Mouse (Mus musculus): ENCODE data around the gene Hk2. TPM values are rescaled to one million over a fixed set of nuclear protein-coding genes. Genes with fewer than 3 reads are reported as not detected.
A peak's percentile ranks its signal among the peaks of the same experiment; 100 is the strongest.

Hk2 gene
- 14.8 and 16.0 TPM in 2 replicates for polyA plus RNA-seq (2016; fragmentation: Nextera tagmentation; extraction: Ambion mirVana)

GRCm38 (mm10) chr6:82774321-82774764 lies at the start of gene Hk2:
Hk2 (minus strand) TSS chr6:82774454.
- ATAC-seq (ENCODE audit: insufficient number of reproducible peaks, insufficient read depth, low FRiP score, low TSS enrichment), result peak; percentile 96
- peak within 1 kb of the TSS; percentile 67 for H3K9ac ChIP-seq
- peak within 1 kb of the TSS; percentile 92 for H3K4me2 ChIP-seq (replicated peaks)
- 1% methylated on average over 39 of the region's 39 CpGs for WGBS
- peaks cover 16% of the 10 kb centered on the region for H3K4me1 ChIP-seq
- H3K27ac ChIP-seq, result peak within 1 kb of the TSS; percentile 77
- no peaks in the 10 kb centered on the region for H3K36me3 ChIP-seq
- H3K9me3 ChIP-seq, result no peaks in the 10 kb centered on the region
- no peaks in the 10 kb centered on the region for H3K27me3 ChIP-seq
- H3K4me3 ChIP-seq, result peak within 1 kb of the TSS; percentile 58

- H3K4me1 ChIP-seq, result no peaks in the 10 kb centered on the region
- no peak overlapping the region for H3K4me3 ChIP-seq
- ATAC-seq (ENCODE audit: insufficient number of reproducible peaks, insufficient read depth, low FRiP score, low TSS enrichment), result no peak
- no peak overlapping the region for H3K27ac ChIP-seq
- H3K4me2 ChIP-seq (replicated peaks), result no peak overlapping the region
- H3K27me3 ChIP-seq, result no peaks in the 10 kb centered on the region
- 52% methylated on average over 4 of the region's 4 CpGs for WGBS
- H3K9me3 ChIP-seq, result no peaks in the 10 kb centered on the region
- no peak overlapping the region for H3K9ac ChIP-seq
- H3K36me3 ChIP-seq, result no peaks in the 10 kb centered on the region
Observed at GRCm38 (mm10) chr6:82821758-82822253, 47.6 kb upstream of the Hk2 start.

- no peak overlapping the region for H3K9ac ChIP-seq
- H3K4me3 ChIP-seq, result no peak overlapping the region
- ATAC-seq (ENCODE audit: insufficient number of reproducible peaks, insufficient read depth, low FRiP score, low TSS enrichment), result no peak
- H3K36me3 ChIP-seq, result no peaks in the 10 kb centered on the region
- H3K27me3 ChIP-seq, result no peaks in the 10 kb centered on the region
- no peaks in the 10 kb centered on the region for H3K4me1 ChIP-seq
- H3K4me2 ChIP-seq (replicated peaks), result no peak overlapping the region
- no peak overlapping the region for H3K27ac ChIP-seq
- WGBS, result 79% methylated on average over 3 of the region's 3 CpGs
- H3K9me3 ChIP-seq, result no peaks in the 10 kb centered on the region
Observed at GRCm38 (mm10) chr6:82820716-82821115, 46.5 kb upstream of the Hk2 start.

GRCm38 (mm10) chr6:82814821-82815220 lies 40.6 kb upstream of the Hk2 start:
- H3K9ac ChIP-seq, result no peak overlapping the region
- H3K4me3 ChIP-seq, result no peak overlapping the region
- no peaks in the 10 kb centered on the region for H3K4me1 ChIP-seq
- H3K36me3 ChIP-seq, result no peaks in the 10 kb centered on the region
- WGBS, result 73% methylated on average over 4 of the region's 4 CpGs
- H3K9me3 ChIP-seq, result no peaks in the 10 kb centered on the region
- ATAC-seq (ENCODE audit: insufficient number of reproducible peaks, insufficient read depth, low FRiP score, low TSS enrichment), result no peak
- no peaks in the 10 kb centered on the region for H3K27me3 ChIP-seq
- no peak overlapping the region for H3K4me2 ChIP-seq (replicated peaks)
- H3K27ac ChIP-seq, result no peak overlapping the region

- no peaks in the 10 kb centered on the region for H3K36me3 ChIP-seq
- 81% methylated on average over 7 of the region's 7 CpGs for WGBS
- H3K4me2 ChIP-seq (replicated peaks), result no peak overlapping the region
- H3K9me3 ChIP-seq, result no peaks in the 10 kb centered on the region
- no peak for ATAC-seq (ENCODE audit: insufficient number of reproducible peaks, insufficient read depth, low FRiP score, low TSS enrichment)
- no peaks in the 10 kb centered on the region for H3K4me1 ChIP-seq
- no peak overlapping the region for H3K9ac ChIP-seq
- no peak overlapping the region for H3K27ac ChIP-seq
- H3K27me3 ChIP-seq, result no peaks in the 10 kb centered on the region
- H3K4me3 ChIP-seq, result no peak overlapping the region
Observed at GRCm38 (mm10) chr6:82807984-82808700, 33.9 kb upstream of the Hk2 start.

- no peaks in the 10 kb centered on the region for H3K9me3 ChIP-seq
- no peak overlapping the region for H3K27ac ChIP-seq
- no peak overlapping the region for H3K4me2 ChIP-seq (replicated peaks)
- H3K36me3 ChIP-seq, result no peaks in the 10 kb centered on the region
- H3K4me3 ChIP-seq, result no peak overlapping the region
- no peaks in the 10 kb centered on the region for H3K4me1 ChIP-seq
- H3K9ac ChIP-seq, result no peak overlapping the region
- 61% methylated on average over 3 of the region's 3 CpGs for WGBS
- no peaks in the 10 kb centered on the region for H3K27me3 ChIP-seq
- ATAC-seq (ENCODE audit: insufficient number of reproducible peaks, insufficient read depth, low FRiP score, low TSS enrichment), result no peak
Observed at GRCm38 (mm10) chr6:82806971-82807370, 32.7 kb upstream of the Hk2 start.

- WGBS, result 82% methylated on average over 6 of the region's 6 CpGs
- Histone ChIP-seq H3K9me3 (no peaks in the 10 kb centered on the region), H3K4me2 (replicated peaks) (no peak overlapping the region), H3K4me1 (no peaks in the 10 kb centered on the region), H3K9ac (no peak overlapping the region), H3K4me3 (no peak overlapping the region), H3K27ac (no peak overlapping the region), H3K27me3 (no peaks in the 10 kb centered on the region), H3K36me3 (no peaks in the 10 kb centered on the region)
- no peak for ATAC-seq (ENCODE audit: insufficient number of reproducible peaks, insufficient read depth, low FRiP score, low TSS enrichment)
Observed at GRCm38 (mm10) chr6:82806503-82806902, 32.2 kb upstream of the Hk2 start.

GRCm38 (mm10) chr6:82805894-82806293 lies 31.6 kb upstream of the Hk2 start:
- Histone ChIP-seq H3K27me3 (no peaks in the 10 kb centered on the region), H3K36me3 (no peaks in the 10 kb centered on the region), H3K9ac (no peak overlapping the region), H3K4me1 (no peaks in the 10 kb centered on the region), H3K4me3 (no peak overlapping the region), H3K27ac (no peak overlapping the region), H3K9me3 (no peaks in the 10 kb centered on the region), H3K4me2 (replicated peaks) (no peak overlapping the region)
- 72% methylated on average over 3 of the region's 3 CpGs for WGBS
- ATAC-seq (ENCODE audit: insufficient number of reproducible peaks, insufficient read depth, low FRiP score, low TSS enrichment), result no peak

GRCm38 (mm10) chr6:82804984-82805383 lies 30.7 kb upstream of the Hk2 start:
- no peak overlapping the region for H3K4me2 ChIP-seq (replicated peaks)
- H3K4me1 ChIP-seq, result no peaks in the 10 kb centered on the region
- no peak overlapping the region for H3K9ac ChIP-seq
- WGBS, result 77% methylated on average over 3 of the region's 3 CpGs
- no peaks in the 10 kb centered on the region for H3K27me3 ChIP-seq
- H3K4me3 ChIP-seq, result no peak overlapping the region
- H3K27ac ChIP-seq, result no peak overlapping the region
- H3K9me3 ChIP-seq, result no peaks in the 10 kb centered on the region
- H3K36me3 ChIP-seq, result no peaks in the 10 kb centered on the region
- ATAC-seq (ENCODE audit: insufficient number of reproducible peaks, insufficient read depth, low FRiP score, low TSS enrichment), result no peak

GRCm38 (mm10) chr6:82798202-82798737 lies 24.0 kb upstream of the Hk2 start:
- H3K9me3 ChIP-seq, result no peaks in the 10 kb centered on the region
- H3K4me3 ChIP-seq, result no peak overlapping the region
- peak; percentile 47; the same call in 1 of the 2 replicates for ATAC-seq (ENCODE audit: insufficient number of reproducible peaks, insufficient read depth, low FRiP score, low TSS enrichment)
- no peaks in the 10 kb centered on the region for H3K27me3 ChIP-seq
- 51% methylated on average over 3 of the region's 3 CpGs for WGBS
- H3K27ac ChIP-seq, result no peak overlapping the region
- no peak overlapping the region for H3K4me2 ChIP-seq (replicated peaks)
- H3K36me3 ChIP-seq, result no peaks in the 10 kb centered on the region
- no peaks in the 10 kb centered on the region for H3K4me1 ChIP-seq
- no peak overlapping the region for H3K9ac ChIP-seq

GRCm38 (mm10) chr6:82797300-82797839 lies 23.1 kb upstream of the Hk2 start:
- WGBS, result 68% methylated on average over 5 of the region's 5 CpGs
- ATAC-seq (ENCODE audit: insufficient number of reproducible peaks, insufficient read depth, low FRiP score, low TSS enrichment), result no peak
- H3K4me1 ChIP-seq, result no peaks in the 10 kb centered on the region
- H3K4me3 ChIP-seq, result no peak overlapping the region
- H3K9me3 ChIP-seq, result no peaks in the 10 kb centered on the region
- no peaks in the 10 kb centered on the region for H3K27me3 ChIP-seq
- no peak overlapping the region for H3K27ac ChIP-seq
- no peak overlapping the region for H3K9ac ChIP-seq
- H3K4me2 ChIP-seq (replicated peaks), result no peak overlapping the region
- no peaks in the 10 kb centered on the region for H3K36me3 ChIP-seq

- H3K4me2 ChIP-seq (replicated peaks), result no peak overlapping the region
- no peaks in the 10 kb centered on the region for H3K9me3 ChIP-seq
- H3K9ac ChIP-seq, result no peak overlapping the region
- H3K36me3 ChIP-seq, result no peaks in the 10 kb centered on the region
- ATAC-seq (ENCODE audit: insufficient number of reproducible peaks, insufficient read depth, low FRiP score, low TSS enrichment), result no peak
- WGBS, result 86% methylated on average over 2 of the region's 2 CpGs
- H3K4me1 ChIP-seq, result no peaks in the 10 kb centered on the region
- H3K27ac ChIP-seq, result no peak overlapping the region
- no peaks in the 10 kb centered on the region for H3K27me3 ChIP-seq
- H3K4me3 ChIP-seq, result no peak overlapping the region
Observed at GRCm38 (mm10) chr6:82790864-82791263, 16.6 kb upstream of the Hk2 start.
